8 mouse cellular contexts compared by ENCODE assay signal in genomic region chr9:65827344-65828015, GRCm38 (mm10). TPM values are rescaled to one million over a fixed set of nuclear protein-coding genes. Genes with fewer than 3 reads are reported as not detected.
DNase-seq lines count a peak whose midpoint lies in the region; ATAC-seq and TF ChIP-seq lines count a peak whose summit lies in the region.

Gene Zfp609, minus strand, starts transcription at chr9:65827564.

- peak within 1 kb of the TSS; percentile 98 for H3K9ac ChIP-seq in heart, embryonic 13.5 days
- H3K9ac ChIP-seq in kidney, postnatal 0 days (ENCODE audit: low read depth, low read length), result peak within 1 kb of the TSS; percentile 98
- peak within 1 kb of the TSS; percentile 64 for H3K9ac ChIP-seq in liver, adult 2 months (ENCODE audit: low read depth, low read length)

- peaks cover 9% of the 10 kb centered on the region for H3K79me2 ChIP-seq in liver, adult 2 months (ENCODE audit: control insufficient read depth, insufficient read depth, low read length)

- H3K4me1 ChIP-seq in erythroblast, embryonic 14.5 days (ENCODE audit: control insufficient read depth), result peaks cover 60% of the 10 kb centered on the region
- peaks cover 68% of the 10 kb centered on the region for H3K4me1 ChIP-seq in heart, embryonic 13.5 days
- H3K4me1 ChIP-seq in kidney, postnatal 0 days (replicated peaks; ENCODE audit: insufficient read depth, low read length), result peaks cover 27% of the 10 kb centered on the region
- peaks cover 28% of the 10 kb centered on the region for H3K4me1 ChIP-seq in liver, adult 2 months (ENCODE audit: control insufficient read depth, insufficient read depth, low read length)

- H3K36me3 ChIP-seq in erythroblast, embryonic 14.5 days (ENCODE audit: control insufficient read depth), result peaks cover 1% of the 10 kb centered on the region
- H3K36me3 ChIP-seq in heart, embryonic 13.5 days, result peaks cover 4% of the 10 kb centered on the region
- H3K36me3 ChIP-seq in kidney, postnatal 0 days (ENCODE audit: insufficient read depth, low read length), result no peaks in the 10 kb centered on the region
- peaks cover 3% of the 10 kb centered on the region; the same call in 1 of the 2 replicates for H3K36me3 ChIP-seq in liver, adult 2 months (ENCODE audit: control insufficient read depth, insufficient read depth, low read length)

- WGBS in heart, embryonic 13.5 days, result under 1% methylated on average over 45 of the region's 76 CpGs
- WGBS in kidney, postnatal 0 days, result under 1% methylated on average over 53 of the region's 76 CpGs
- WGBS in liver, adult 2 months, result 1% methylated on average over 62 of the region's 76 CpGs

- TF ChIP-seq POLR2A in liver, adult 2 months (IDR thresholded peaks at IDR 0.05; ENCODE audit: extremely low read depth, insufficient read depth, low read length), result no peak

- peak within 1 kb of the TSS; percentile 85 for H3K4me3 ChIP-seq in erythroblast, embryonic 14.5 days (replicated peaks)
- peak within 1 kb of the TSS; percentile 85 for H3K4me3 ChIP-seq in heart, embryonic 13.5 days
- H3K4me3 ChIP-seq in kidney, postnatal 0 days (replicated peaks; ENCODE audit: low read depth, low read length), result peak within 1 kb of the TSS; percentile 97
- H3K4me3 ChIP-seq in liver, adult 2 months (ENCODE audit: insufficient read depth, low read depth, low read length), result peak within 1 kb of the TSS; percentile 67

- no peaks in the 10 kb centered on the region for H3K27me3 ChIP-seq in erythroblast, embryonic 14.5 days (ENCODE audit: control insufficient read depth)
- H3K27me3 ChIP-seq in heart, embryonic 13.5 days (replicated peaks), result no peaks in the 10 kb centered on the region
- H3K27me3 ChIP-seq in kidney, postnatal 0 days (ENCODE audit: insufficient read depth, low read length), result no peaks in the 10 kb centered on the region
- no peaks in the 10 kb centered on the region for H3K27me3 ChIP-seq in liver, adult 2 months (ENCODE audit: control insufficient read depth, insufficient read depth, low read length)

- peak; percentile 78 for ATAC-seq in heart, embryonic 13.5 days (ENCODE audit: extremely low read depth, insufficient number of reproducible peaks, low FRiP score, low TSS enrichment)
- ATAC-seq in kidney, postnatal 0 days (replicated peaks; ENCODE audit: low FRiP score, low read depth), result peak; percentile 91
- ATAC-seq in monocyte, adult 5-6 weeks (replicated peaks; ENCODE audit: insufficient number of reproducible peaks, low FRiP score, low TSS enrichment, poor library complexity, severe bottlenecking), result peak; percentile 96

- H3K27ac ChIP-seq in heart, embryonic 13.5 days (replicated peaks), result peak within 1 kb of the TSS; percentile 99
- peak within 1 kb of the TSS; percentile 99 for H3K27ac ChIP-seq in kidney, postnatal 0 days
- peak within 1 kb of the TSS; percentile 90 for H3K27ac ChIP-seq in liver, adult 2 months (replicated peaks; ENCODE audit: insufficient read depth, low read depth, low read length)

- peak within 1 kb of the TSS; percentile 82 for H3K4me2 ChIP-seq in heart, embryonic 13.5 days
- H3K4me2 ChIP-seq in kidney, postnatal 0 days (ENCODE audit: low read length), result peak within 1 kb of the TSS; percentile 78

- DNase-seq in CD4-positive, CD25-positive, alpha-beta regulatory T cell, adult 2 months (ENCODE audit: low read depth, low spot score), result peak; percentile 91
- DNase-seq in brain, embryonic 18.5 days (ENCODE audit: low read depth, low spot score), result peak; percentile 84
- DNase-seq in kidney, postnatal 0 days (ENCODE audit: low spot score), result peak; percentile 98
- peak; percentile 74 for DNase-seq in liver, adult 2 months (ENCODE audit: extremely low read depth, low read depth, low spot score)
- peak; percentile 73 to 82 for DNase-seq in spleen, postnatal 36 days (ENCODE audit: low spot score in 2 of 2)

- H3K9me3 ChIP-seq in erythroblast, embryonic 14.5 days (ENCODE audit: control insufficient read depth, low read length), result no peaks in the 10 kb centered on the region
- H3K9me3 ChIP-seq in heart, embryonic 13.5 days, result no peaks in the 10 kb centered on the region
- no peaks in the 10 kb centered on the region for H3K9me3 ChIP-seq in kidney, postnatal 0 days (replicated peaks; ENCODE audit: low read length)

- TF ChIP-seq CTCF in kidney, postnatal 0 days (IDR thresholded peaks at IDR 0.05; ENCODE audit: low read depth), result no peak
- no peak for TF ChIP-seq CTCF in liver, adult 2 months (IDR thresholded peaks at IDR 0.05; ENCODE audit: low read depth, low read length)

RNA-seq across cellular contexts. Expression of gene Zfp609, which starts in this region (rescaled TPM):
- 0.53 and 1.2 TPM in 2 replicates for polyA plus RNA-seq in erythroblast, embryonic 14.5 days (2012)
- polyA plus RNA-seq in heart, embryonic 13.5 days (2015; fragmentation: Nextera tagmentation; extraction: Ambion mirVana), result 4.9 and 5.9 TPM in 2 replicates
- 4.1 and 5.0 TPM in 2 replicates for polyA plus RNA-seq in kidney, postnatal 0 days (2015; fragmentation: Nextera tagmentation; extraction: Ambion mirVana)
- total RNA-seq in liver, adult 2 months (2014; rRNA removed), result 2.8 and 4.4 TPM in 2 replicates
- 4.4 TPM in 2 replicates for polyA plus RNA-seq in liver, adult 2 months (2012; rRNA removed)
- total RNA-seq in monocyte, adult 5-6 weeks (2017), result 3.3 to 5.2 TPM (median 4.8 TPM) in 3 replicates

Comparison
In these comparisons a context has a peak if more than half of its experiments do, and no peak if none do; other contexts are left out.
1. Peak in every context shown above with its lines: DNase-seq, ATAC-seq, H3K4me3 ChIP-seq and H3K27ac ChIP-seq.